Mouse (Mus musculus): ENCODE measurements at regions not wholly inside any gene's neighbourhood (a gene's known extent, or its start where the extent isn't known, plus 50 kb on each side); places are given as distances from the start of the nearest gene placed in this dataset.
"Not testable (repeated sequence)": the region's sequence is repeated elsewhere in the genome, so short reads cannot be mapped to it uniquely, and the experiment has no call there.

GRCm38 (mm10) chr13:50754911-50755310 lies 56.8 kb downstream of the Gm8765 start:
- DNase-seq: not testable (repeated sequence)

GRCm38 (mm10) chr13:50756334-50756733 lies 58.2 kb downstream of the Gm8765 start:
- not testable (repeated sequence) for DNase-seq

GRCm38 (mm10) chr13:50764618-50765017 lies 66.5 kb downstream of the Gm8765 start:
- DNase-seq: no peak

GRCm38 (mm10) chr13:50780036-50780435 lies 81.9 kb downstream of the Gm8765 start:
- peak; percentile 76 for DNase-seq

GRCm38 (mm10) chr13:50829879-50830550 lies 131.9 kb downstream of the Gm8765 start:
- not testable (repeated sequence) for DNase-seq
